Mouse (Mus musculus) intestine, embryonic 16.5 days (tissue): ENCODE measurements around the gene Nmnat3. TPM values are rescaled to one million over a fixed set of nuclear protein-coding genes. Genes with fewer than 3 reads are reported as not detected.

Experiments used
- ATAC-seq: fragments of 200-750 bp; cut with Nextera tagmentation; 2 replicates; pipeline ENCODE4 v1.8.0; 2017; ENCODE audit warnings: moderate TSS enrichment, moderate library complexity
- H3K27ac ChIP-seq: fragments of 300-500 bp; sonication (generic); 2 replicates; pipeline ENCODE4 v1.5.1; 2014; ENCODE audit warnings: mild to moderate bottlenecking, low read length
- H3K27me3 ChIP-seq: fragments of 300-500 bp; sonication (generic); replicated peaks from 2 replicates; pipeline ENCODE4 v1.6.1; 2014; ENCODE audit warnings: low read length, control low read depth, mixed read lengths; ENCODE audit not compliant: control insufficient read depth, insufficient read depth
- H3K36me3 ChIP-seq: fragments of 300-500 bp; sonication (generic); 2 replicates; pipeline ENCODE4 v1.6.1; 2014; ENCODE audit warnings: low read length, control low read depth; ENCODE audit not compliant: control insufficient read depth, insufficient read depth
- H3K4me1 ChIP-seq: fragments of 300-500 bp; sonication (generic); 2 replicates; pipeline ENCODE4 v1.6.1; 2014; ENCODE audit warnings: low read length, control low read depth, mixed read lengths; ENCODE audit not compliant: control insufficient read depth, insufficient read depth
- H3K4me2 ChIP-seq: fragments of 300-500 bp; sonication (generic); 2 replicates; pipeline ENCODE4 v1.6.1; 2014; ENCODE audit warnings: low read depth, low read length, control low read depth
- H3K4me3 ChIP-seq: fragments of 300-500 bp; sonication (generic); 2 replicates; pipeline ENCODE4 v1.5.1; 2014; ENCODE audit warnings: mild to moderate bottlenecking, low read length
- H3K9ac ChIP-seq: fragments of 300-500 bp; sonication (generic); 2 replicates; pipeline ENCODE4 v1.6.1; 2014; ENCODE audit warnings: low read depth, low read length
- H3K9me3 ChIP-seq: fragments of 300-500 bp; sonication (generic); 2 replicates; pipeline ENCODE4 v1.6.1; 2016; ENCODE audit warnings: low read length, control low read depth; ENCODE audit not compliant: control insufficient read depth
- WGBS: fragments of 180-500 bp; shearing (Covaris S2); extraction: QIAGEN DNeasy Blood & Tissue Kit; methylation state at CpG from one replicate; pipeline ENCODE4 v1.1.7; 2014; 5-methylcytosine and 5-hydroxymethylcytosine counted together
- polyA plus RNA-seq: library from polyadenylated mRNA; unstranded; fragments of >200 nt; fragmentation: Nextera tagmentation; extraction: Ambion mirVana; gene quantifications from 2 replicates; pipeline ENCODE4 v1.2.1, GENCODE M21; 2015

Nmnat3 gene
- polyA plus RNA-seq, 1 experiment from 2014 or later, result 20.1 TPM

GRCm38 (mm10) chr9:98373358-98373757 lies 86.1 kb downstream of the Nmnat3 start:
- Histone ChIP-seq H3K4me1 (no peaks in the 10 kb centered on the region), H3K9ac (no peak overlapping the region), H3K4me3 (no peak overlapping the region), H3K9me3 (no peaks in the 10 kb centered on the region), H3K27me3 (no peaks in the 10 kb centered on the region), H3K27ac (no peak overlapping the region), H3K4me2 (no peak overlapping the region), H3K36me3 (no peaks in the 10 kb centered on the region)
- 94% methylated on average over 5 of the region's 5 CpGs for WGBS
- ATAC-seq, result no peak

DNA sequence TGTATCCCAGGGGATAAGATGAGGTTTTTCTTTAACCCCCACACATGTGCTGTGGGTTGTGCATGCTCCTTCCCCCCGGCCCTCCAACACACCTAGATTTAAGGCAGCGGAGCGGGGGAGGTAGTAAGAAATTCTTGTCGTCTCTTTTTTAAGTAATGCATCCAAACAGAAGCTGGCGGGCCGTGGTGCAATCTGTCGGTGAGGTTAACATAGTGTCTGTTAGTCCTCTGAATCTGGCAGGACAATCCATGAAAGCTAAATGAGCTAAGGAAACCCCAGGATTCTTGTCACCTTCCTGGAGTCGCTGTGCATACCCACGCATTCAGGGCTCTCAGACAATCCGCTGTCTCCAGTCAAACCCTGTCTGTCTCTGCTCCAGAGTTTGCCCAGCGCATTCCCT lies 87.7 kb downstream of the Nmnat3 start:
- Histone ChIP-seq H3K36me3 (no peaks in the 10 kb centered on the region), H3K27me3 (no peaks in the 10 kb centered on the region), H3K4me3 (no peak overlapping the region), H3K27ac (no peak overlapping the region), H3K4me2 (no peak overlapping the region), H3K4me1 (no peaks in the 10 kb centered on the region), H3K9ac (no peak overlapping the region), H3K9me3 (no peaks in the 10 kb centered on the region)
- no peak for ATAC-seq
- 70% methylated on average over 11 of the region's 11 CpGs for WGBS

- 29% methylated on average over 5 of the region's 5 CpGs for WGBS
- H3K27me3 ChIP-seq, result no peaks in the 10 kb centered on the region
- no peaks in the 10 kb centered on the region for H3K36me3 ChIP-seq
- no peaks in the 10 kb centered on the region for H3K4me1 ChIP-seq
- H3K4me2 ChIP-seq, result no peak overlapping the region
- no peak overlapping the region for H3K27ac ChIP-seq
- H3K4me3 ChIP-seq, result no peak overlapping the region
- no peak overlapping the region for H3K9ac ChIP-seq
- H3K9me3 ChIP-seq, result no peaks in the 10 kb centered on the region
- no peak for ATAC-seq
Measured at GRCm38 (mm10) chr9:98375329-98376170, 88.3 kb downstream of the Nmnat3 start.

DNA sequence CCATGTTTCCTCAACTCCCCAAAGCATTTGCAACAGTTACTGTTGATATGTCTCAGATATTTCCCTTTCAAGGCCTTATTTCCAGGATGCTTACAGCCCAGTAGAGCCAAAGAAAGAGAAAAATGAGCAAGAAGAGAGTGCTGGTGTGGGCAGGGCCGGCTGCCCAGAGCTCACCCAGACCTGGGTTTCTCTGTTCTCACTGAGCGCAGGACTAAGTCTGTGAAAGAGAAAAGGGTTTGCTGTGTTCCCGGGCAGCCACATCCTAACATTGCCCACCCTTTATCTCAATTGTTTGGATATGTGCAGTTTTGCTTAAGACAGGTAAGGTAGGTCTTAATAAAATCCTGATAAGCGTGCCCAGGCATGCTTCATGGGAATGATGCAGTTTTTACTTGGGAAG lies 92.5 kb downstream of the Nmnat3 start:
- Histone ChIP-seq H3K36me3 (no peaks in the 10 kb centered on the region), H3K9ac (no peak overlapping the region), H3K4me3 (no peak overlapping the region), H3K4me2 (no peak overlapping the region), H3K4me1 (no peaks in the 10 kb centered on the region), H3K27ac (no peak overlapping the region), H3K27me3 (no peaks in the 10 kb centered on the region), H3K9me3 (no peaks in the 10 kb centered on the region)
- 72% methylated on average over 4 of the region's 4 CpGs for WGBS
- ATAC-seq, result no peak

DNA sequence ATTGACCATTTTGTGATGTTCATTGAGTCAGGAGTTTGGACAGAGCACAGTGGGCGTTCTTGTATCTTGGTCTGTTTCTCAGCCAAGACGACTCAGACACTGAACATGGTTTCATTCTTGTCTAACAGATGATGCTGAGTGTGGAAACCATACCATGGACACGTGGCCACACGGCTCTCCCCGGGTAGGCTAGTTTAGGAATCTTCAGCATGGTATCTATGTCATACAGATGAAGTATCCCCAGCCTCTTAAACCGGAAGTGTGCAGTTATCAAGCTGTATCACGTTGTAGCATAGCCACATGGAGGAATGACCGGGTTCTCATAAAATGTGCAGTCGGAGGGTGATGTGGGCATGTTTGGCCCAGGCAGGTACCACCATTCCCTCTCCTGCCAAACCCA lies 93.4 kb downstream of the Nmnat3 start:
- Histone ChIP-seq H3K36me3 (no peaks in the 10 kb centered on the region), H3K4me2 (no peak overlapping the region), H3K27me3 (no peaks in the 10 kb centered on the region), H3K4me3 (no peak overlapping the region), H3K4me1 (no peaks in the 10 kb centered on the region), H3K9me3 (no peaks in the 10 kb centered on the region), H3K9ac (no peak overlapping the region), H3K27ac (no peak overlapping the region)
- 94% methylated on average over 9 of the region's 9 CpGs for WGBS
- ATAC-seq, result no peak

DNA sequence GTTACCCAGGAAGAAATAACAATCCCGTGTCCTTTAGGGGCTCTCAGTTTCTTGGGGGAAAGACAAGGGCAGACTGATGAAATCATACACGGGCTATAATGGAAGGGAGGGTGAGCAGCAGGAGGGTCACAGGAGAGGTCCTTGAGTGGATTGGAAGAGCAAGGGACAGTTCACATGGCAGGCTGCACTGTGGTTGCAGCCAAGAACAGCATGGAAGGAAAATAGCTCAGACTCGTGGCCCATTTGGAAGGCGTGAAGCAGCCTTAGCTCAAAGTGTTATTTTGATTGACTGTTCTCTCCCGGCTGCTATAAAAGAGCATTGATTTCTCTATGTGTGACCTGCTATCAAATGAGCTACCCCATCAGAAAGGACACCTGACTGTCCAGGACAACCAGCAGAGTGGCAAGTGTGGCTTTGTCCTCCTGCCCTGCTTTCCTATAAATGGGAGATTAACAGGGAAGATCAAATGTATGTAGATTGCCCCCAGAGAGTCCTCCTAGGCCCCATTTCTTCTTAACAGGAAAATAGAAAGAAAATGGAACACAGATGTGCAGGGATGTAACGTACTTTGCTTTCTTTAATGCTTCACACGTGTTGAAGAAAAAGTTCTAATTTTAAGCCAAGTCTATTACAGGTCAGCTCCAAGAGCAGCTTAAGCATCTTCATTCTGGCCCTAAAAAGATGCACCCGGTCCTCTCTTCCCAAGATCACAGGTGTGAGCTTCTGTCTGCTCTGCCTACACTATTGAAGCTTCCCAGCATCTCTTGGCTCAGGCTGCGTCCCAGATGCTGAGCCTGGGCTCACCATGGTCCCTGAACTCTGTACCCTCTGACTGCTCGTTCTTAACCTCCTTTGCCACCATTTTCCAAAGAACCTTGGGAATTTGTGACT lies 100.8 kb downstream of the Nmnat3 start:
- H3K9me3 ChIP-seq, result no peaks in the 10 kb centered on the region
- no peak overlapping the region for H3K9ac ChIP-seq
- 79% methylated on average over 10 of the region's 10 CpGs for WGBS
- H3K27me3 ChIP-seq, result no peaks in the 10 kb centered on the region
- no peaks in the 10 kb centered on the region for H3K4me1 ChIP-seq
- no peak for ATAC-seq
- no peaks in the 10 kb centered on the region for H3K36me3 ChIP-seq
- H3K4me2 ChIP-seq, result no peak overlapping the region
- no peak overlapping the region for H3K4me3 ChIP-seq
- H3K27ac ChIP-seq, result no peak overlapping the region

DNA sequence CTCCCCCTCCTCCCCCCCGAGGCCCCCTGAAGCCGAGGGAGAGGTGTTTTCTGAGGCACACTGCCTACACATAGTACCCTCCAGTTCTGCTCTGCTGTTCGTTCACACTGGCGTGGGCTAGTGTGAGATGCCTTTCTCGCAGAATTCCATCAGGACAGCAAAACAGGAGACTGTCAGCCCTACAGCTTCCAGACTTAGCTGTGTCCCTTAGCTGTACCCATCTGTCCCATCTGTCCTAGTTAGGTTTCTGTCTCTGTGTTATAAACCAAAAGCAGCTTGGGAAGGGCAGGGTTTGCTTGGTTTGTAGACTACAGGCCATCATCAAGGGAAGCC lies 101.4 kb downstream of the Nmnat3 start:
- no peak overlapping the region for H3K4me2 ChIP-seq
- 83% methylated on average over 5 of the region's 5 CpGs for WGBS
- H3K4me1 ChIP-seq, result no peaks in the 10 kb centered on the region
- ATAC-seq, result no peak
- H3K9ac ChIP-seq, result no peak overlapping the region
- H3K9me3 ChIP-seq, result no peaks in the 10 kb centered on the region
- no peak overlapping the region for H3K4me3 ChIP-seq
- H3K36me3 ChIP-seq, result no peaks in the 10 kb centered on the region
- H3K27ac ChIP-seq, result no peak overlapping the region
- H3K27me3 ChIP-seq, result no peaks in the 10 kb centered on the region

- Histone ChIP-seq H3K9ac (no peak overlapping the region), H3K4me1 (no peaks in the 10 kb centered on the region), H3K9me3 (no peaks in the 10 kb centered on the region), H3K4me2 (no peak overlapping the region), H3K27ac (no peak overlapping the region), H3K4me3 (no peak overlapping the region), H3K36me3 (no peaks in the 10 kb centered on the region), H3K27me3 (no peaks in the 10 kb centered on the region)
- WGBS, result 79% methylated on average over 4 of the region's 4 CpGs
- ATAC-seq, result no peak
Measured at GRCm38 (mm10) chr9:98393496-98393895, 106.3 kb downstream of the Nmnat3 start.

DNA sequence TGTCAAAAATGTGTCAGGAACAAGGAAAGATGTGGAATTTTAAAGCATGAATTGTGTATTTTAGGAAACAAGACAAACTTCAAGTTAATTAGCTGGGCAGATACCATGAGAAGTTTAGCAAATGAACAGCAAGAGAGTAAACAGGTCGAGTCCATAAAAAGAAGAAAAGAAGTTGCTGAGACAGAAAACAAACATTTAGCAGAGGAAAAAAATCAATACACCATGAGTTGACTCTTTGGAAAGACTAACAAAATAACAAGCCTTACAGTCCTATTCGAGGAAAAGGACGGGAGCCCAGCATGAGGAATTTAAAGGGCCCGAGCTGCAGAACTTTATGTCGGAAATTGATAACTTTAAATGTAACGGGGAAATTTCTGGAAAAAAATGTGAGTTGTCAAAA lies 110.0 kb downstream of the Nmnat3 start:
- 68% methylated on average over 6 of the region's 6 CpGs for WGBS
- no peaks in the 10 kb centered on the region for H3K4me1 ChIP-seq
- H3K36me3 ChIP-seq, result no peaks in the 10 kb centered on the region
- no peak overlapping the region for H3K9ac ChIP-seq
- H3K4me2 ChIP-seq, result no peak overlapping the region
- H3K27ac ChIP-seq, result no peak overlapping the region
- ATAC-seq, result no peak
- H3K27me3 ChIP-seq, result no peaks in the 10 kb centered on the region
- H3K4me3 ChIP-seq, result no peak overlapping the region
- H3K9me3 ChIP-seq, result no peaks in the 10 kb centered on the region
